ENCODE assay signal across 11 mouse cellular contexts in genomic region chr13:72816856-72817255, GRCm38 (mm10).
DNase-seq lines count a peak whose midpoint lies in the region; ATAC-seq lines count a peak whose summit lies in the region.
"Had no signal": no experiment of that assay in that cellular context is flagged by ENCODE, and none has a peak within 500 bp of the region (broad histone marks: within the 10 kb centered on the region; RNA-seq: fewer than 3 reads in every experiment).

No protein-coding gene starts in this region.

- no peak for ATAC-seq in heart, embryonic 15.5 days (replicated peaks; ENCODE audit: insufficient number of reproducible peaks, insufficient read depth, low FRiP score, low read depth)
- ATAC-seq in hindbrain, embryonic 12.5 days (ENCODE audit: low FRiP score), result no peak
- ATAC-seq in midbrain, embryonic 16.5 days, result 0 out of 2 replicates have a peak, but pooled peaks have one; percentile 26
- no peak for ATAC-seq in activated CD4-positive, CD25-positive, alpha-beta regulatory T cell, adult 4 months

- H3K9ac ChIP-seq in heart, embryonic 15.5 days, result no peak overlapping the region
- H3K9ac ChIP-seq in hindbrain, embryonic 12.5 days, result no peak overlapping the region
- peak overlapping the region; percentile 31; the same call in 1 of the 2 replicates for H3K9ac ChIP-seq in midbrain, embryonic 16.5 days (ENCODE audit: low read depth, low read length)

- no peak overlapping the region for H3K4me3 ChIP-seq in heart, embryonic 15.5 days
- H3K4me3 ChIP-seq in embryonic facial prominence, embryonic 10.5 days, result peak overlapping the region; percentile 37; the same call in 1 of the 2 replicates
- 0 out of 2 replicates have a peak overlapping the region, but pooled peaks have one; percentile 7 for H3K4me3 ChIP-seq in hindbrain, embryonic 12.5 days
- no peak overlapping the region for H3K4me3 ChIP-seq in midbrain, embryonic 16.5 days (ENCODE audit: low read depth, low read length)

- H3K27ac ChIP-seq in heart, embryonic 15.5 days, result no peak overlapping the region
- no peak overlapping the region for H3K27ac ChIP-seq in embryonic facial prominence, embryonic 10.5 days (replicated peaks)
- no peak overlapping the region for H3K27ac ChIP-seq in hindbrain, embryonic 12.5 days
- H3K27ac ChIP-seq in midbrain, embryonic 16.5 days (ENCODE audit: low read length), result no peak overlapping the region

- no peaks in the 10 kb centered on the region for H3K4me1 ChIP-seq in heart, embryonic 15.5 days (replicated peaks)
- peaks cover 33% of the 10 kb centered on the region for H3K4me1 ChIP-seq in embryonic facial prominence, embryonic 10.5 days
- peaks cover 33% of the 10 kb centered on the region for H3K4me1 ChIP-seq in hindbrain, embryonic 12.5 days
- peaks cover 9% of the 10 kb centered on the region for H3K4me1 ChIP-seq in midbrain, embryonic 16.5 days (ENCODE audit: control insufficient read depth, insufficient read depth, low read length)

- WGBS in heart, embryonic 15.5 days, result 16% methylated on average over 8 of the region's 8 CpGs
- WGBS in embryonic facial prominence, embryonic 10.5 days, result 8% methylated on average over 8 of the region's 8 CpGs
- 7% methylated on average over 8 of the region's 8 CpGs for WGBS in hindbrain, embryonic 12.5 days
- WGBS in midbrain, embryonic 16.5 days, result 25% methylated on average over 8 of the region's 8 CpGs

- peak overlapping the region; percentile 26; the same call in 1 of the 2 replicates for H3K4me2 ChIP-seq in heart, embryonic 15.5 days
- H3K4me2 ChIP-seq in hindbrain, embryonic 12.5 days (replicated peaks), result peak overlapping the region; percentile 45
- H3K4me2 ChIP-seq in midbrain, embryonic 16.5 days (ENCODE audit: low read length), result peak overlapping the region; percentile 30

- no peak for DNase-seq in heart, adult 9 months (ENCODE audit: low spot score in 2 of 2)
- DNase-seq in embryonic facial prominence, embryonic 10.5 days (ENCODE audit: low spot score), result peak; percentile 10
- DNase-seq in left cerebral cortex, adult 11 months (ENCODE audit: low spot score), result no peak
- DNase-seq in thymus, postnatal 4 days, result no peak
- DNase-seq: adrenal gland, postnatal 10 days; kidney, adult 2 months; liver had no signal

- no peaks in the 10 kb centered on the region for H3K36me3 ChIP-seq in heart, embryonic 15.5 days
- no peaks in the 10 kb centered on the region for H3K36me3 ChIP-seq in embryonic facial prominence, embryonic 10.5 days (replicated peaks)
- H3K36me3 ChIP-seq in hindbrain, embryonic 12.5 days, result no peaks in the 10 kb centered on the region
- no peaks in the 10 kb centered on the region for H3K36me3 ChIP-seq in midbrain, embryonic 16.5 days (ENCODE audit: control insufficient read depth, insufficient read depth, low read length)

- no peaks in the 10 kb centered on the region for H3K9me3 ChIP-seq in heart, embryonic 15.5 days (replicated peaks)
- H3K9me3 ChIP-seq in embryonic facial prominence, embryonic 10.5 days, result no peaks in the 10 kb centered on the region
- H3K9me3 ChIP-seq in hindbrain, embryonic 12.5 days (replicated peaks), result no peaks in the 10 kb centered on the region
- no peaks in the 10 kb centered on the region for H3K9me3 ChIP-seq in midbrain, embryonic 16.5 days (replicated peaks; ENCODE audit: control insufficient read depth, low read length, poor library complexity, severe bottlenecking)

- peaks cover 32% of the 10 kb centered on the region for H3K27me3 ChIP-seq in heart, embryonic 15.5 days
- peaks cover 94% of the 10 kb centered on the region for H3K27me3 ChIP-seq in embryonic facial prominence, embryonic 10.5 days (replicated peaks; ENCODE audit: low read depth, poor library complexity, severe bottlenecking)
- H3K27me3 ChIP-seq in hindbrain, embryonic 12.5 days, result peaks cover 48% of the 10 kb centered on the region
- H3K27me3 ChIP-seq in midbrain, embryonic 16.5 days (ENCODE audit: control insufficient read depth, insufficient read depth, low read depth, low read length), result peaks cover 3% of the 10 kb centered on the region; the same call in 1 of the 2 replicates

Comparison
In these comparisons a context has a peak if more than half of its experiments do, and no peak if none do; other contexts are left out.
1. H3K4me3 ChIP-seq: peak in embryonic facial prominence, embryonic 10.5 days (single experiment) and hindbrain, embryonic 12.5 days (single experiment); none in heart, embryonic 15.5 days (single experiment) and midbrain, embryonic 16.5 days (single experiment).
2. Peak in every context shown above with its lines, with median percentiles within 50 percentile points of each other: H3K4me2 ChIP-seq.